Mouse (Mus musculus) stomach, embryonic 16.5 days (tissue): ENCODE results near the gene Smarcd3. TPM values are rescaled to one million over a fixed set of nuclear protein-coding genes. Genes with fewer than 3 reads are reported as not detected.

ENCODE experiments used
- microRNA counts: library from miRNA; unstranded; fragments of <30 nt; microRNA quantifications from one replicate; lab custom pipeline; 2016
- microRNA-seq: library from miRNA; unstranded; fragments of <30 nt; microRNA quantifications from one replicate; pipeline ENCODE4, GENCODE M21; 2016
- polyA plus RNA-seq: library from polyadenylated mRNA; unstranded; fragments of >200 nt; fragmentation: Nextera tagmentation; extraction: Ambion mirVana; gene quantifications from 2 replicates; pipeline ENCODE4 v1.2.1, GENCODE M21; 2015

The Smarcd3 gene
- polyA plus RNA-seq, 1 experiment from 2014 or later: 17.1 TPM

MicroRNAs within 50 kb of the gene (microRNA counts, 519-probe panel; counts per million panel counts)
- microRNA mmu-miR-671-3p (lab: Ali Mortazavi, UCI) (1,501 counts per million, percentile 17 among the panel's probes with 10 or more counts), microRNA mmu-miR-671-5p (lab: Ali Mortazavi, UCI) (not detected)

Small RNAs within 50 kb of the gene (microRNA-seq; reads per million reads assigned to microRNA genes)
- gene Mir671: 387 reads per million, percentile 68 among the genes with 10 or more reads in this experiment

Other genes with a start within 250 kb of the Smarcd3 start
- 4.2 and 5.9 TPM in 2 replicates for gene Atg9b, start 232.3 kb downstream of the Smarcd3 start, polyA plus RNA-seq
- gene Abcb8, start 230.7 kb downstream of the Smarcd3 start, polyA plus RNA-seq: 48.4 and 61.7 TPM in 2 replicates
- 0.23 and 0.52 TPM in 2 replicates for gene Asic3, start 211.0 kb downstream of the Smarcd3 start, polyA plus RNA-seq
- 44.9 TPM in 2 replicates for gene Cdk5, start 200.9 kb downstream of the Smarcd3 start, polyA plus RNA-seq
- 46.5 and 51.8 TPM in 2 replicates for gene Slc4a2, start 200.6 kb downstream of the Smarcd3 start, polyA plus RNA-seq
- 93.4 and 94.4 TPM in 2 replicates for gene Fastk, start 179.1 kb downstream of the Smarcd3 start, polyA plus RNA-seq
- 23.5 and 27.0 TPM in 2 replicates for gene Tmub1, start 176.6 kb downstream of the Smarcd3 start, polyA plus RNA-seq
- 13.0 and 14.7 TPM in 2 replicates for gene Agap3, start 172.2 kb downstream of the Smarcd3 start, polyA plus RNA-seq
- gene Gbx1, start 97.2 kb downstream of the Smarcd3 start, polyA plus RNA-seq: not detected in 2 replicates
- gene Asb10, start 83.4 kb downstream of the Smarcd3 start, polyA plus RNA-seq: 0.24 and 0.58 TPM in 2 replicates
- gene 4931409K22Rik, start 67.6 kb downstream of the Smarcd3 start, polyA plus RNA-seq: 0.13 TPM in 1 of 2 replicates, not detected in the other
- gene Abcf2, start 46.9 kb downstream of the Smarcd3 start, polyA plus RNA-seq: 81.7 and 81.9 TPM in 2 replicates
- gene Chpf2, start 37.7 kb downstream of the Smarcd3 start, polyA plus RNA-seq: 21.8 and 23.9 TPM in 2 replicates
- gene Nub1, start 61.1 kb upstream of the Smarcd3 start, polyA plus RNA-seq: 31.9 and 32.0 TPM in 2 replicates
- gene Wdr86, start 106.3 kb upstream of the Smarcd3 start, polyA plus RNA-seq: 8.1 TPM in 2 replicates
- gene Crygn, start 133.6 kb upstream of the Smarcd3 start, polyA plus RNA-seq: 2.7 and 2.9 TPM in 2 replicates
- gene Rheb, start 218.2 kb upstream of the Smarcd3 start, polyA plus RNA-seq: 218 and 227 TPM in 2 replicates